Mouse (Mus musculus): Measurements from ENCODE around the gene Fbxw8. TPM values are rescaled to one million over a fixed set of nuclear protein-coding genes. Genes with fewer than 3 reads are reported as not detected.

Gene Fbxw8
- polyA plus RNA-seq, 2 experiments = 27.9 to 55.2 TPM

GRCm38 (mm10) chr5:118090837-118091236 is 64.4 kb downstream of the Fbxw8 start:
- Histone ChIP-seq H3K9ac (ENCODE audit: low read depth, low read length, severe bottlenecking) (no peak overlapping the region), H3K27ac (replicated peaks; ENCODE audit: low read depth, low read length) (no peak overlapping the region), H3K4me1 (ENCODE audit: control insufficient read depth, insufficient read depth, low read length) (no peaks in the 10 kb centered on the region; the same call in 1 of the 2 replicates), H3K4me2 (replicated peaks; ENCODE audit: low read depth, low read length, severe bottlenecking) (no peak overlapping the region), H3K36me3 (ENCODE audit: control insufficient read depth, insufficient read depth, low read length) (peaks cover 57% of the 10 kb centered on the region), H3K9me3 (ENCODE audit: control insufficient read depth, low read length) (no peaks in the 10 kb centered on the region), H3K4me3 (replicated peaks; ENCODE audit: low read length) (no peak overlapping the region), H3K27me3 (ENCODE audit: control insufficient read depth, insufficient read depth, low read length) (no peaks in the 10 kb centered on the region)
- no peak for ATAC-seq (ENCODE audit: low FRiP score, low read depth)
- no peak for DNase-seq (ENCODE audit: low spot score)
- no peak for TF ChIP-seq POLR2A (IDR thresholded peaks at IDR 0.05; ENCODE audit: borderline replicate concordance, extremely low read depth, insufficient read depth, insufficient read length)
- WGBS = 90% methylated on average over 2 of the region's 2 CpGs

GRCm38 (mm10) chr5:118090101-118090500 is 65.2 kb downstream of the Fbxw8 start:
- H3K36me3 ChIP-seq (ENCODE audit: control insufficient read depth, insufficient read depth, low read length) = peaks cover 50% of the 10 kb centered on the region

GRCm38 (mm10) chr5:118089102-118089501 is 66.2 kb downstream of the Fbxw8 start:
- no peaks in the 10 kb centered on the region; the same call in 1 of the 2 replicates for H3K4me1 ChIP-seq (ENCODE audit: control insufficient read depth, insufficient read depth, low read length)
- no peak for TF ChIP-seq POLR2A (IDR thresholded peaks at IDR 0.05; ENCODE audit: borderline replicate concordance, extremely low read depth, insufficient read depth, insufficient read length)
- DNase-seq (ENCODE audit: low spot score) (no peak), ATAC-seq (ENCODE audit: low FRiP score, low read depth) (peak; percentile 39)
- no peak overlapping the region for H3K4me3 ChIP-seq (replicated peaks; ENCODE audit: low read length)
- WGBS = 46% methylated on average over 7 of the region's 7 CpGs
- no peak overlapping the region for H3K27ac ChIP-seq (replicated peaks; ENCODE audit: low read depth, low read length)
- H3K4me2 ChIP-seq (replicated peaks; ENCODE audit: low read depth, low read length, severe bottlenecking) = no peak overlapping the region
- H3K9me3 ChIP-seq (ENCODE audit: control insufficient read depth, low read length) = no peaks in the 10 kb centered on the region
- H3K36me3 ChIP-seq (ENCODE audit: control insufficient read depth, insufficient read depth, low read length) = peaks cover 41% of the 10 kb centered on the region
- H3K9ac ChIP-seq (ENCODE audit: low read depth, low read length, severe bottlenecking) = no peak overlapping the region
- no peaks in the 10 kb centered on the region for H3K27me3 ChIP-seq (ENCODE audit: control insufficient read depth, insufficient read depth, low read length)

More at GRCm38 (mm10) chr5:118090101-118090500, 65.2 kb downstream of the Fbxw8 start:
- H3K4me1 ChIP-seq (ENCODE audit: control insufficient read depth, insufficient read depth, low read length) = no peaks in the 10 kb centered on the region; the same call in 1 of the 2 replicates
- H3K4me2 ChIP-seq (replicated peaks; ENCODE audit: low read depth, low read length, severe bottlenecking) = no peak overlapping the region
- TF ChIP-seq POLR2A (IDR thresholded peaks at IDR 0.05; ENCODE audit: borderline replicate concordance, extremely low read depth, insufficient read depth, insufficient read length) = no peak
- no peak for DNase-seq (ENCODE audit: low spot score)
- no peaks in the 10 kb centered on the region for H3K9me3 ChIP-seq (ENCODE audit: control insufficient read depth, low read length)
- WGBS = 93% methylated on average over 6 of the region's 6 CpGs
- ATAC-seq (ENCODE audit: low FRiP score, low read depth) = no peak
- H3K27ac ChIP-seq (replicated peaks; ENCODE audit: low read depth, low read length) = no peak overlapping the region
- H3K9ac ChIP-seq (ENCODE audit: low read depth, low read length, severe bottlenecking) = no peak overlapping the region
- H3K27me3 ChIP-seq (ENCODE audit: control insufficient read depth, insufficient read depth, low read length) = no peaks in the 10 kb centered on the region
- H3K4me3 ChIP-seq (replicated peaks; ENCODE audit: low read length) = no peak overlapping the region

GRCm38 (mm10) chr5:118086956-118087355 is 68.3 kb downstream of the Fbxw8 start:
- no peak overlapping the region for H3K4me3 ChIP-seq (replicated peaks; ENCODE audit: low read length)
- TF ChIP-seq POLR2A (IDR thresholded peaks at IDR 0.05; ENCODE audit: borderline replicate concordance, extremely low read depth, insufficient read depth, insufficient read length) = no peak
- ATAC-seq (ENCODE audit: low FRiP score, low read depth) (peak; percentile 38; the same call in 1 of the 2 replicates), DNase-seq (ENCODE audit: low spot score) (no peak)
- no peaks in the 10 kb centered on the region for H3K9me3 ChIP-seq (ENCODE audit: control insufficient read depth, low read length)
- no peak overlapping the region for H3K4me2 ChIP-seq (replicated peaks; ENCODE audit: low read depth, low read length, severe bottlenecking)
- WGBS = 21% methylated on average over 7 of the region's 7 CpGs
- H3K27me3 ChIP-seq (ENCODE audit: control insufficient read depth, insufficient read depth, low read length) = no peaks in the 10 kb centered on the region
- H3K9ac ChIP-seq (ENCODE audit: low read depth, low read length, severe bottlenecking) = no peak overlapping the region
- H3K27ac ChIP-seq (replicated peaks; ENCODE audit: low read depth, low read length) = no peak overlapping the region
- peaks cover 17% of the 10 kb centered on the region for H3K4me1 ChIP-seq (ENCODE audit: control insufficient read depth, insufficient read depth, low read length)
- peaks cover 24% of the 10 kb centered on the region for H3K36me3 ChIP-seq (ENCODE audit: control insufficient read depth, insufficient read depth, low read length)

GRCm38 (mm10) chr5:118085313-118085712 is 70.0 kb downstream of the Fbxw8 start:
- no peak for DNase-seq (ENCODE audit: low spot score)
- Histone ChIP-seq H3K36me3 (ENCODE audit: control insufficient read depth, insufficient read depth, low read length) (peaks cover 8% of the 10 kb centered on the region), H3K4me1 (ENCODE audit: control insufficient read depth, insufficient read depth, low read length) (peaks cover 25% of the 10 kb centered on the region)

More at GRCm38 (mm10) chr5:118085313-118085712, 70.0 kb downstream of the Fbxw8 start:
- H3K27me3 ChIP-seq (ENCODE audit: control insufficient read depth, insufficient read depth, low read length) = no peaks in the 10 kb centered on the region
- no peaks in the 10 kb centered on the region for H3K9me3 ChIP-seq (ENCODE audit: control insufficient read depth, low read length)
- H3K9ac ChIP-seq (ENCODE audit: low read depth, low read length, severe bottlenecking) = no peak overlapping the region
- no peak for TF ChIP-seq POLR2A (IDR thresholded peaks at IDR 0.05; ENCODE audit: borderline replicate concordance, extremely low read depth, insufficient read depth, insufficient read length)
- 55% methylated on average over 7 of the region's 7 CpGs for WGBS
- no peak overlapping the region for H3K4me2 ChIP-seq (replicated peaks; ENCODE audit: low read depth, low read length, severe bottlenecking)
- no peak overlapping the region for H3K4me3 ChIP-seq (replicated peaks; ENCODE audit: low read length)
- ATAC-seq (ENCODE audit: low FRiP score, low read depth) = no peak
- H3K27ac ChIP-seq (replicated peaks; ENCODE audit: low read depth, low read length) = no peak overlapping the region
